Mouse (Mus musculus): ENCODE measurements around the gene B3gnt8.
A peak's percentile ranks its signal among the peaks of the same experiment; 100 is the strongest.

B3gnt8 gene

DNA sequence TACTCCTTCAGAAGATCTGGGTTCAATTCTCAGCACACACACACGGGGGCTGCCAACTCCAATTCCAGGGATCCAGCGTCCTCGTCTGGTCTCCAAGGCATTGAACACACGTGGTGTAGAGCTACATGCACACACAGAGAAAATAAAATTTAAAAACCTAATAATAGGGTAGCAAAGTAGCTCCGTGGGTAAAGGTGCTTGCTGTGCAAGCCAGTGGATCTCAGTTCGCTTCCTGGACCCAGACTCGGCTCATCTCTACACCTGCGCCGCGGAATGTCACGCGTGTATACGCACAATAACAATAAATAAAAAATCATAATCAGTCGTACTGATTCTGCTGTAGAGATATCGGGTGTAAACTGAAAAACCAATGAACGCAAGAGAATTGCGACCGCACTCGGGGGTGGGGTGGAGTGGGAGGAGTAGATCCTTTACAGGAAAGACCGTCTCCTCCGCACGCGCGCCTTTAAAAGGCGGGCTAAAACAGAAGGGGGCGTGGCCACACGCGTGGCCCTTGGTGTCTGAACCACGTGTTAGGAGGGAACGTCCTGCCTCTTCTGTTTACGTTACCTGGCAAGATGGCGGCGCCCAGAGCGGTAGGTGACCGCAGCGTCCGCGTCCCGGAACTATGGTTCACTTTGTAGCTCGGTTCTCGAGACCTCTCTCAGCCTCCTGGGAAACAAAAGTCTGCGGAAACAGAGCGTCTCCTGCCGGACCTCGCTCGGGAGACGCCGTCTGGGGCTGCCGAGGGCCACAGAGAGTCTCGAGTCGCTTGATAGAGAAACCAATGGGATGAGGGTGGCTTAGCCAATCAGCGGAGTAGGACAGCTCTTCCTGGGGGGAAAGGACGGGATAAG is 7.4 kb upstream of the B3gnt8 start, which contains the start of gene Dmac2:
Gene Dmac2 (plus strand): TSS at position 550 of the 857 bp plus-strand sequence.
- DNase-seq (ENCODE audit: low spot score in 2 of 2): peak; percentile 91 to 92

DNA sequence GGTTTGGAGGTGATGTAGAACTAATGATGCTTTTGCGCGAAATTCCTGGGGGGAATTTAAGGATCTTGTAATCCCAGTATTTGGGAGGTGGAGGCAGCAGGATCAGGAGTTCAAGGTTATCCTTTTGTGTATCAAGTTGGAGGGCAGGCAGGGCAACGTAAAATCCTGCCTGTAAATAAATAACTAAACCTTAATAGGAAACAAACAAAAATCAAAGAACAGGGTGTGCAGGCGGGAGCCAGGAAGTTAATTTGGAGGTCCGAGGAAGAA is 6.8 kb upstream of the B3gnt8 start:
- no peak for DNase-seq (ENCODE audit: low spot score in 2 of 2)

DNA sequence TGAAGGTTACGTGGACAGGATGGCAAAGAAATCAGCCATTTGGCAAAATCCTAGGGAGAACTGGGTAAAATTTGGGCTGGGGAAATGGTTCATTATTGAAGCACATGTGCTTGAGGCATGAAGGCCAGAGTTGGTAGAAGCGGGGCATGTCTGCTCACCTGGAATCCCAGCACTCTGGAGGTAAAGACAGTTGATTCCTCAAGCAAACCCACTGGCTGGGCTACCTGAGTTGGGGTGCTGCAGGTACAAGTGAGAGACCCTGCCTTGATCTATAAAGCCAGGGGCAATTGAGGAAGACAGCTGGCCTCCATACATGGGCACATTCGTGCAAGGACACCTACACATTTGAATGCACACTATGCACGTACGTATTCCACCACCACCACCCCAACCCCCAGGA is 6.4 kb upstream of the B3gnt8 start:
- DNase-seq (ENCODE audit: low spot score in 2 of 2): no peak

DNA sequence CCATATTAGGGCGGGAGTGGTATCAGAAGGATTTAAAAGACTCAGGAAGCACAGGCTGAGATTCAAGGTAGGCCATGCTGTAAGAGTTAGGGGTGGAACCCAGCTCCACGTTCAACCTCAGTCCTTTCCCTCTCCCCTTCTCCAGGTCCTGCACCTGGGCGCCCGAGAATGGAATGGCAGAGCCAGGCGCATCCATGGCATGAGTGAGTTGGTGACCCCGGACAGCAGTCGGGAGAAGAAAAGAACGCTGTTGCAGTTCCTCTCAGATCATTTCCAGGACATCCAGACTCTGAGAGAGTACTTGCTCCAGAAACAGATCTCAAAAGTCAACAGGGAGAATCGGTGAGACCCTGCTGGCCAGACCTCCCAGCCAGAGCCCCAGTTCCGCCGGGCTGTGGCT is 5.7 kb upstream of the B3gnt8 start:
- peak in 1 of 2 experiments; percentile 3 for DNase-seq (ENCODE audit: low spot score in 2 of 2)

DNA sequence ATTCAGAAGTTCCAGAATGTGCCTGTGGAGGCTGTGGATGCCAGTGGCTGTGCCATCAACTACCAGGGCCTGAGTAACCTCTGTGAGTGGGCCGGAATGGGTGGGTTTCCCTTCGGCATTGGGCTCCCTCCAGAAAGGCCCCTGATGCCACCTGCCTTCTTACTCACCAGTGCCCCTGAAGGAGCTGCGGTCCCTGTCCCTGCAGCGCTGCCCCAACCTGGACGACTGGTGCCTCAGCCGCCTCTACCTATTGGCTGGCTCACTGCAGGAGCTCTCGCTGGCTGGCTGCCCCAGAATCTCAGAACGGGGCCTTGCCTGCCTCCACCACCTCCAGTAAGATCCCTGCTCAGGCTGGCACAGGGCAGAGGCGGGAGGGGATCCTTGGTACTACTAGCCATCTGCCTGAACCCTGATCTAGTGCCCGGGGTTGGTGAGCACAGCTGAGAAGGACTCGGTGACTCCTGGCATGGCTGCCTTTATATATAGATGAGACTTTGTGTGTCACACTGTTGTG is 2.5 kb upstream of the B3gnt8 start:
- DNase-seq (ENCODE audit: low spot score in 2 of 2): no peak

DNA sequence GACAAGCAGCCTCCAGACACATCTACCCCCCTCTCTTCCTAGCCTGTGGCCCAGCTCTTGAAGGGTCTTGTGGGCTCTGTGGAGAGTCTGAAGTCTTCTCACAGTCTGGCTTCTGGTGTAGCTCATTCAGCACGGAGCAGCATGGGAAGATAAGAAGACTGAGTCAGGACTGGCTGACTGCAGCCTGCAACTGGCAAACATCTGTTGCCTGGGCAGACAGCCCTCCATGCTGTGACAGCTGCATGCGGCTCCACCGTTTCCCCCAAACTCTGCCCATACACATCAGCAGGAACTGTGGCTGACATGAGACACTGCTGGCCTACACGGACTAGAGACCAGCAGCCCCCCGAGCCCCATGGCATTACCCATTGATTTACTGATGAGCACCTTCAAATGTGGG is 1.6 kb upstream of the B3gnt8 start:
- DNase-seq (ENCODE audit: low spot score in 2 of 2): no peak

DNA sequence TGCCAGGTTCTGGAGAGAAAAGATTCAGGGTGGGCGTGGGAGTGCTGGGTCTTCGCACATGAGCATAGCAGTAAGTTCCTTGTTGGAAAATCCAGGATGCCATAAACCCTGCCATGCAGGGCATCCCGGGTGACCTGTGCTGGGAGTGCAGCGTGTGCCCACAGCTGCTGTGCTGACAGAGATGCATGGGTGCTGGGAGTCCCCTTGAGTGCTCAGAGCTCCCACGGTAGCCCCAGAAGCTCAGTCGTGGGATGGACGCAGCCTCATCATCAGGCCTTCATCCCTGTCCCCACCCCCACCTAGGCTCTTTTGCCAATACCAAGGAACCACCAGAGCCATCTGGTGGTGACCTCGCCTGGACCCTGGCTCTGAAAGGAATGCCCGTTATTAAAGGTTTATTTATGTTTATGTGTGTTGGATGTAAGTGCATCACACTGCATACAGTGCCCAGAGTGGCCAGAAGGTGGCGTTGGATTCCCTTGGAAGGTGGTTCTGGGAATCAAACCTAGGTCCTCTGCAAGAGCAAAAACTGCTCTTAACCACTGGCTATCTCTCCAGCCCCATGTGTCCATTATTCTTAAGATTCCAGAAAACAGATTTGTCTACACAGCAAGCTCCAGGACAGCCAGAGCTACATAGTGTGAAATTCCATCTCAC is 732 bp upstream of the B3gnt8 start:
- no peak for DNase-seq (ENCODE audit: low spot score in 2 of 2)

DNA sequence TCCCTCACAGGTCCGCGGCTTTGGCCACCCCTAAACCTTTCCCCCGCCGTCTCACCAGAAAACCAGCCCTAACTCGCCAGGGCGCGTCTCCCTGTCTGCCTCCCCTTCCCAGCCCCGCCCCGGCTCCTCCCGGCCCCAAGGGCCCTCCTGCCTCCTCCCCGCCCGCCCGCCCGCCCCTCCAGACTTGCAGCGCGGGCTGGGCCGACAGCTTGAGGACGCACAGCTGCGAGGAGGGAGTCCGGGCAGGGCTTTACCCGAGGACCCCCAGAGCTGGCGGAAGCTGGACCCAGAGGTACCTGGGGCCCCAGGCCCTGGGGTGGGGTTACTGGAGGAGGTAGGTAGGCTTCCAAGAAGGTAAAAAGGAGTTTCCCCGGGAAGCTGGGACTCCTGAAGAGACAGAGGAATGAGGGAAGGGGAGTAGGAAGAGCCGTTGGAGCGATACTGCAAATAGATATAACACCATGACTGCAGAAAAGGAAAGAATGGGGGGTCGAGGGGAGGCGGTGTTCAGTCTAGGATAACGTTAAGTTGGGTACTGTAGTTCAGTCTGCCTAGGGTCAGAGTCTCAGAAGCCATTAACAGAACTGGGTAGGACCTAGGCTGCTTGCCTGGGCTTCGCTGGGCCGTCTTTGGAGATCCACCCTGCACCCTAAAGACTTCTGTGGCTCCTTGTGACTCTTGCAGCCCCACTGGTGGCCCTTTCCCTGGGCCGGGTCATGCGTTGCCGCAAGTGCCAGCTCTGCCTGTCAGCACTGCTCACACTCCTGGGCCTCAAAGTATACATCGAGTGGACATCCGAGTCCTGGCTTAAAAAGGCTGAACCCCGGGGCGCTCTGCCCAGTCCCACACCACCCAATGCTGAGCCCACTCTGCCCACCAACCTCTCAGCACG is 1.2 kb downstream of the B3gnt8 start:
- no peak for DNase-seq (ENCODE audit: low spot score in 2 of 2)

DNA sequence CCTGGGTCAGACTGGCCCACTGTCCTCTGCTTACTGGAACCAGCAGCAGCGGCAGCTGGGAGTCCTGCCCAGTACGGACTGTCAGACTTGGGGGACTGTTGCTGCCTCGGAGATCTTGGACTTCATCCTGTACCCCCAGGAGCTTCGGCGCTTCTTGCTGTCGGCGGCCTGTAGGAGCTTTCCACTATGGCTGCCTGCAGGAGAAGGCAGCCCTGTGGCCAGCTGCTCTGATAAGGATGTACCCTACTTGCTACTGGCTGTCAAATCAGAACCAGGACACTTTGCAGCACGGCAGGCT is 1.8 kb downstream of the B3gnt8 start:
- no peak for DNase-seq (ENCODE audit: low spot score in 2 of 2)

DNA sequence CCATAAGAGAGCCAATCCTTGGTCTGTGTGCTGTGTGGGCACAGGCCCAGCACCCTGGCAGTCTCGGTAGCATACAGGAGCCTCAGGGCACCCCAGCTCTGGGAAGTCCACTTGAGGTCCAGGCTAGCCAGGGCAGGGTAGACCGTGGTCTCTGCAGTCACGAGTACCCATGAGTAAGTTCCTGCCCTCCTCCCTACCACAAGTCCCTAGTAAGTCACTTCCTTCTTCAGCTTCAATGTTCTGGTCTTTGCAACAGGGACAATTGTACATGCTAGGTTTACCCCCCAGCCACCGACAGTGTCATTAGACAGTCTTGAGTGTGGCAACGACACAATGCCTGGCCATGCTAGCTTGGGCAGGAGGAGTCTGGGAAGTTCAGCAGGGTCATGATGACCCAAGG is 6.2 kb downstream of the B3gnt8 start:
- DNase-seq (ENCODE audit: low spot score in 2 of 2): no peak

DNA sequence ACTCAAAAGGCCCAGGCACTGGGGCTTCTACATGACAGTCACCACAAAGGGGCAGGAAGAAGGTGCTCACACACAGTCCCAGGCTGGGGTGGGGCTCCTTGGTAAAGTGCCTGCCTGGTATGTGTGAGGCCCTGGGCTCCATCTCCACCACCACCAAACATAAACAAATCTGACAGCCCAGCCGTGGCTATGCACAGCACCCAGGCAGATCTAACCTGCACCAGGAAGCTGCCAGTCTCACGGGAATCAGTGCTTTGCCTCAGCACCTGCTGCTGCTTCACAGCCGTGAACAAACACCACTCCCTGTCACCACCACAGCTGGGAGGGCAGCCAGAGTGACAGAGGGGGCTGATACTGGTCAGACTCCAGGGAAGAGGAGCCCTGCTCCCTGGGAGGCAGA is 9.9 kb downstream of the B3gnt8 start:
- DNase-seq (ENCODE audit: low spot score in 2 of 2): no peak

DNA sequence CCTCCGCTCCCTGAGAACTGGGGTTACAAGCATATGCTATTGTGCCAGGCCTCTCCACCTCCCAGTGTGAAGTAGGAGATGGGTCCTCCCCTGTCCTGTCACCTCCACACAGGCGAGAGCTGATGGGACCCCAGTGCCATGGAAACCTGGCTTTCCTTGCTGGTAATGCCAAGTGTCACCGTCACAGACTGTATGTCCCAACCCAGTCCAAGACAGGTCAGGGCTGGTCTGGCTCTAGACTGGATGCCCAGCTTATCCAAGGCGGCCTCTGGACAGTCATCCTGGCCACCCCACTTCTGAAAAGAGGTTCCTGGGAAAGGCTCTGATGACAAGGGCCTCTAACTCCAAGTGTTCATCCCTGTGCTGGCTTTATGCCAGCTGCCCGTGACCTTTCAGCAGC is 10.6 kb downstream of the B3gnt8 start:
- no peak for DNase-seq (ENCODE audit: low spot score in 2 of 2)

DNA sequence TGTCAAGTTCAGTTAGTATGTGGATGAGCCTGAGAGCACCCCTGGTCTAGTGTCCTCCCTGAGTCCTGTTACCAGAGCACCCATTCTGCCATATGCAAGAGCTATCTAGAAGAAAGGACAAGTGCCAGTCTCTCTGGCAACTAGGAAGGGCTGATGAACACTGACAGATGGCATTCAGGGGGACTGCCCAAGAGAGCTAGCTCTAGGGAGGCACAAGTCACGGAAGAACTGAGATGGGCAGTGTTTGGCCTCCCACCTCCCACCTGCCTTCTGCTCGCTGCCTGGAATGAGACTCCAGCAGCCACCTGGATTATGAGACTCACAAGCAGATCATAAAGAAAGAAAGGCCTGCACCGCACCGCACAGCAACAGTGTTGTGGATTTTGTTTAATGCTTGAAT is 13.3 kb downstream of the B3gnt8 start:
- no peak for DNase-seq (ENCODE audit: low spot score in 2 of 2)

DNA sequence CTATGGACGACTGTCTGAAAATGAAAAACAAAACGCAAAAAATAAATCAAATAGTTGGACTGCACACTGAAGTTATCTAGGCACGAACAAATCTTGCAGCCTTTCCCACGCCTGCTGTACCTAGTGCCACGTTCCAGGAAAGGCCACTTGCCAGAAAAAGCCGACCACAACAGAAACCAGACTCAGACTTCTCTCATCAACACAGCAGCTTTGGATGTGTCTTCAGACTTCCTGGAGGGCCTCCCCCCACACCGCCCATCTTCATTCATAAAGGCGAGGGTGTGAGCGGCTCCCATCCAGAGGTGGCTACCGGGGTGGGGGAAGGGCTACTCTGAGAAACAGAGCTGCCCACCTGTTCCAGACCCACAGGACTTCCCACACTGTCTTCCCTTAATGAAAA is 17.7 kb downstream of the B3gnt8 start:
- no peak for DNase-seq (ENCODE audit: low spot score in 2 of 2)

DNA sequence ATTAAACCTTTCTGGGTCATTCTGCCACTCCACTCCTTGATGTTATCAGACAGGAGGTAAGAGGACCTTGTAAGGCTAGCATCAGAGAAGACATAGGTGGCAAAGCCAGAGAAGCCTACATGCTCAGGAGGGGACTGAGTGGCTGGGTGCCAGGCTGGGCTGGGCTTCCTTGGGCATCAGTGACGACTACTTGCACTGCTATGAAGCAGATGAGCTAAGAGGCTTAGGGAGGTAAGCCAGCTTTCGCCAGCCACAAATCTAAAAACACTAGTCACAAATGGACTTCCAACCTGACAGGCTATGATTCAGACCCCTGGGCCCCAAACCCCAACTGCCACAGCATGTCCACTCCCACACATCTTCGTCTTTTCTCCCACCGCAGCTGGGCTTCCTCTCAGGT is 18.2 kb downstream of the B3gnt8 start:
- no peak for DNase-seq (ENCODE audit: low spot score in 2 of 2)

DNA sequence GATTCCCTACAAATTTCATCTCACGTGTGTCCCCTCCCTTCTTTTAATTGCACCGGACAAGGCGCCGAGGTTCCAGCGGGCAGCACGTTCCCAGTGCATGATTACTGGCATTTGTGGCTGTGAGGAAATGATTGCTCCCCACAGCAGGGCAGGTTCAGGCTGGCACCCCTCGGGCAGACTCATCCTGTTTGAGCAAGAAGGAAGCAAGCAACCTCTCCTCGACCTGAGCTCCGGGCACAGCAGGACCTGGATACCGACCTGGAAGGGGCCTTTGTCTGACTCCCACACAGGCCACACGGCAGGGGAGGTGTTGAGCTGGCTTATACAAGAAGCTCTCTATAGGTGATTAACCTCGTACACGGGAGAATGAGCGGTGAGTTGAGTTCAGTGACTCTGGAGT is 18.6 kb downstream of the B3gnt8 start:
- DNase-seq (ENCODE audit: low spot score in 2 of 2): no peak

DNA sequence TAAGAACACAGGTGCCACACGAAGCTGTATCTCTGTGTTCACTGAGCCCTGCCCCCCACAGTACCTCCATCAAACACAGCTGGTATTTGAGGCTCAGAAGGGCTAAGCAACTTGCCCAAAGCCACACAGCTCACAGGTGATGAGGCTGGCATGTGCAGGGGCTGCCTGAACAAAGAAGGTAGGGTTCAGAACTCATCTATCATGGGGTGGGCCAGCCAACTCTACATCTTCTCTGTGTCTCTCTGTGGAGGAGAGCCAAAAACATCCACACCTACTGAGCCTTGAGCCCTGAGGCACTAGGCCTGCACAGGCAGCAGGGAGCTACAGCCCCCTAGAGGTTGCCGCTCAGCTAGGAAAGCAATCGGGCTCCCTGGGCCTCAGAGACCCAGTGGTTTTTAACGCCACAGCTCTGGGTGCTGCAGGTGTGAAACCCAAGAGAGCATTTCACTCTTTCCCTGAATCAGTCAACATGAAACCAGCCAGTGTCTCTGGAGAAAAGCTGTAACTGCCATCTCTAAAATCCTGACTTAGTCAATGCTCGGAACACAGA is 21.2 kb downstream of the B3gnt8 start:
- no peak for DNase-seq (ENCODE audit: low spot score in 2 of 2)

DNA sequence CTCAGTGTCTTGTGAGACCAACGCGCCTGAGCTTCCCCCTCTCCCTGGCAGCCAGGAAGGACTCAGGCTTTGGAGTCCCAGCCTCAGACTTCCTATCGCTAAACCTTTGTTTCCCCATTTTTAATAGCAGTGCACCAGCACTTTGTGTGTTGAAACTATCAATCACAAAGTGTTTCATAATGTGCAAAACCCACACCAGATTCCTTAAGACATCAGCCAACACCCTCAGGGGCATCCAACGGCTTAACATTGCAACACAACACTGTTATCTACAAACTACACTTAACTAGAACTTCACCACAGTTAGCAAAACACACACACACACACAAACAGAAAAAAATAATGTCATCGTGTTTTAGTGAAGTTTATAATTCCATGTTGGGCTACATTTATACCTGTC is 23.4 kb downstream of the B3gnt8 start:
- DNase-seq (ENCODE audit: low spot score in 2 of 2): no peak

DNA sequence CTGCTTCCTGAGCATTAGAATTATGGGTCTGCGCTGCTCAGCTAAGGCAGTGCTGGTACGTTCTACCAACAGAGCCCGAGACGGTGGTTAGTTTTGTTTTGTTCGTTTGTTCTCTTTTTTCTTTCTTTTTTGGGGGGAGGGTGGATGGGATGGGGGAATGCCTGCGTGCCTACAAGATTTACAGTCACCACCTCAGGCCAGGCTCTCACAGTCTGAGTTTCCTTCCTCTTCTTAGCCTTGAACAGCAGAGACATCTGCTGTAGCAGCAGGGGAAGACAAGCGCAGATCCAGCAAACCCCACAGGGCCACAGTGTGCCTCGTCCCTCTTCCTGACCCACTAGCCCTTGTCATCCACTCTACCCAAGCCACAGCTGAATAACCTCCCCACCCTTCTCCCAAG is 24.8 kb downstream of the B3gnt8 start:
- no peak for DNase-seq (ENCODE audit: low spot score in 2 of 2)

DNA sequence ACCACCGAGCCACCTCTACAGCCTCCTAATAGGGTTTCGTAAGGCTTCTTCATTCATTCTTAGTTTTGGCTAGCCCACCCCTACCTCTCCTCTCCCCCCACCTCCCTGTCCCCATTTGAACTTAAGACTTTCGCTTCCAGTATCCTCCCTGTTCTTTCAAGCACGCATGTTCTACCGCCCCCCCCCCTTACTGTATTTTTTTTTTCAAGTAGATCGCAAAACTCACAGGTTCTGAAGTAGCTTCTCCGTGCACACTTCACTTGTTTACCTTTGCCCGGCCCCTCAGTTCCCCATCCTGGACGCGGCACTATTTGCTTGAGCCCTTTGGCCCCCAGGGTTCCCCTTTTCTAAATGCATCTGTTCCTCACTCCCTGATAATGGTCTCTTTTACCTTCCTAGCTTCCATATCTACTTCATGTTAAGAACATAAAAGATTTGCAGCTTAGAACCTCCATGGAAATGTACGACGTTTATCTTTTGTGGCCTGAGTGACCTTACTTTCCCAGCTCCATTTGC is 25.8 kb downstream of the B3gnt8 start:
- DNase-seq (ENCODE audit: low spot score in 2 of 2): no peak

DNA sequence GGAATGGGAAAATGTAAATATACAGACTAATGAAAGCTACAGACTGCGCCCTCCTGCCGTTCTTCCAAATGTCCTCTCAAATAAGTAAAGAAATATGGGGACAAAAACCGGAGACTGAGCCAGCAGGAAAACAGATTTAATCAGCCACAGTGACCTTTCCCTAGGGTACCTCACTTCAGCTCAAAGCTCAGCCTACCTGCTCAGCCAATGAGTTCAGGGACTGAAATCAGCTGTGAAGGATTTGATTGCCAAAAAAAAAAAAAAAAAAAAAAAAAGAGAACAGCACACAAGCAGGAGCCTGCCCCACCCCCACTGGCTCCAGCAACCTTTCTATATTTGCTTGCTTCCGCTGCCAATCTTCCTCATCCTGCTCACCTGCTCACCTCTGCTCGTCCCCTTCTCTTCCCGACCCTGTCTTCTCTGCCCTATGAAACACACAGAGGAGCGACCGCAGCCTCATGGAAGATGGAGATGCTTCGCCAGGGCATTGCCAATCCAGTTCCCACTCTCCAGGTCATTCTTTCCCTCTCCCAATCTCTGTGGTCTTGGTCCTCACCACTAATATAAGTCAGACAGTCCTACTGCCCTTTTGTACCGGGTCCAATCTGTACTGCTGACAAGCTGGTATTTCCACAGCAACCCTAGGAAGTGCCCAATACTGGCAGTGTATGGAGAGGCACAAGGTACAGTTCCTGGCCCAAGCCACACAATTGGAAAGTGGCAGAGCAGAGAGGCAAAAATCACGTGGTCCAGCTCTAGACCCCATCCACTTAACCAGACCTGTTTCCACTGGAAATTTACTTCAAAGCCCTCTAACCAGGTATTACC is 29.4 kb downstream of the B3gnt8 start:
- DNase-seq (ENCODE audit: low spot score in 2 of 2): no peak
